Mouse (Mus musculus): ENCODE measurements at regions not wholly inside any gene's neighbourhood (a gene's known extent, or its start where the extent isn't known, plus 50 kb on each side); places are given as distances from the start of the nearest gene placed in this dataset.
"Not testable (repeated sequence)": the region's sequence is repeated elsewhere in the genome, so short reads cannot be mapped to it uniquely, and the experiment has no call there.

DNA sequence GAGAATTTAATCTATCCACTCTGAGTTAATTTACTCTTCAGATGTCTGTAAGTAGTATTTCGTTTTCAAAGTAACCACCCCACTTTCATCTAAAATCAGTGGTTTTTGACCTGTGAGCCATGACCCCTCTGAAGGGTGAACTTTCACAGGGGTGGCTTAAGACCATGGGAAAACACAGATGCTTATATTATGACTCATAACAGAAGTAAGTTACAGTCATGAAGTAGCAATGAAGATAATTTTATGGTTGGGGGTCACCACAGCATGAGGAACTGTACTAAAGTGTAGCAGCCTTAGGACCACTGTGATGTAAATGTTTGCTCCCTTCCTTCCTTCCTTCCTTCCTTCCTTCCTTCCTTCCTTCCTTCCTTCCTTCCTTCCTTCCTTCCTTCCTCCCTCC, 215.2 kb downstream of the Zfp619 start:
- no peak for DNase-seq (ENCODE audit: low read depth, low spot score)
- H3K9me3 ChIP-seq (replicated peaks; ENCODE audit: insufficient read depth, low read length), result no peaks in the 10 kb centered on the region
- no peaks in the 10 kb centered on the region for H3K4me1 ChIP-seq (ENCODE audit: control insufficient read depth in 1 of 2, insufficient read depth in 2 of 2, low read length in 2 of 2)
- no peaks in the 10 kb centered on the region for H3K36me3 ChIP-seq (ENCODE audit: control insufficient read depth in 1 of 2, insufficient read depth in 2 of 2, low read length in 2 of 2)
- H3K4me3 ChIP-seq (ENCODE audit: control insufficient read depth in 1 of 2, insufficient read depth in 1 of 2, low read depth in 2 of 2, low read length in 2 of 2), result no peak overlapping the region
- no peak for TF ChIP-seq ZKSCAN1 (IDR thresholded peaks at IDR 0.05; ENCODE audit: low read depth, low read length)
- no peak for TF ChIP-seq NELFE (IDR thresholded peaks at IDR 0.05; ENCODE audit: low read depth, low read length)
- no peak for TF ChIP-seq USF2 (IDR thresholded peaks at IDR 0.05; ENCODE audit: borderline replicate concordance in 1 of 2, insufficient read depth in 1 of 2, low read depth in 1 of 2, low read length in 2 of 2)
- no peak for TF ChIP-seq CHD2 (IDR thresholded peaks at IDR 0.05; ENCODE audit: low read length)
- no peak for TF ChIP-seq MXI1 (IDR thresholded peaks at IDR 0.05; ENCODE audit: low read depth, low read length)
- TF ChIP-seq JUND (IDR thresholded peaks at IDR 0.05; ENCODE audit: low read depth, low read length), result no peak
- TF ChIP-seq SMC3 (IDR thresholded peaks at IDR 0.05; ENCODE audit: low read depth, low read length), result no peak
- no peak for TF ChIP-seq ZC3H11A (IDR thresholded peaks at IDR 0.05; ENCODE audit: low read depth, low read length)
- TF ChIP-seq RAD21 (IDR thresholded peaks at IDR 0.05; ENCODE audit: low read depth, low read length), result no peak
- no peak for TF ChIP-seq TBP (IDR thresholded peaks at IDR 0.05; ENCODE audit: low read depth, low read length)
- TF ChIP-seq USF1 (IDR thresholded peaks at IDR 0.05; ENCODE audit: low read depth, low read length), result no peak
- no peak for TF ChIP-seq RCOR1 (IDR thresholded peaks at IDR 0.05; ENCODE audit: low read depth, low read length)
- TF ChIP-seq ZNF384 (IDR thresholded peaks at IDR 0.05; ENCODE audit: low read depth, low read length), result no peak
- H3K79me2 ChIP-seq (ENCODE audit: control insufficient read depth, insufficient read depth, low read length, poor library complexity), result no peaks in the 10 kb centered on the region
- no peak overlapping the region for H3K27ac ChIP-seq (ENCODE audit: control insufficient read depth, low read depth, low read length)
- H3K27me3 ChIP-seq (ENCODE audit: control insufficient read depth in 1 of 2, insufficient read depth in 2 of 2, low read length in 2 of 2), result no peaks in the 10 kb centered on the region
- no peak overlapping the region for H3K9ac ChIP-seq (ENCODE audit: control insufficient read depth, low read depth, low read length, poor library complexity, severe bottlenecking)

DNA sequence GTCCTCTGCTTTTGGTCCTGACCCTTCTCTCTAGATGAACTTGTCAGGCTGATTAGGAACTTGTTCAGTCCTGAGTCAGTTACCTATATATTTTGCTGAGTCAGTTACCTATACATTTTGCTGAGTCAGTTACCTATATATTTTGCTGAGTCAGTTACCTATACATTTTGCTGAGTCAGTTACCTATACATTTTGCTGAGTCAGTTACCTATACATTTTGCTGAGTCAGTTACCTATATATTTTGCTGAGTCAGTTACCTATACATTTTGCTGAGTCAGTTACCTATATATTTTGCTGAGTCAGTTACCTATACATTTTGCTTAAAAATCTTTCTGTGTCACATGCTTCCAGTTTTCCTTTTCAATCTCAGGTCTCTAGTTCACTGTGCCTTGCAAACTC, 230.8 kb downstream of the Zfp619 start:
- not testable (repeated sequence) for H3K27me3 ChIP-seq (ENCODE audit: control insufficient read depth in 1 of 2, insufficient read depth in 2 of 2, low read length in 2 of 2); H3K9me3 ChIP-seq (replicated peaks; ENCODE audit: insufficient read depth, low read length); DNase-seq (ENCODE audit: low read depth, low spot score); H3K4me1 ChIP-seq (ENCODE audit: control insufficient read depth in 1 of 2, insufficient read depth in 2 of 2, low read length in 2 of 2); H3K9ac ChIP-seq (ENCODE audit: control insufficient read depth, low read depth, low read length, poor library complexity, severe bottlenecking); H3K79me2 ChIP-seq (ENCODE audit: control insufficient read depth, insufficient read depth, low read length, poor library complexity); H3K4me3 ChIP-seq (ENCODE audit: control insufficient read depth in 1 of 2, insufficient read depth in 1 of 2, low read depth in 2 of 2, low read length in 2 of 2); H3K27ac ChIP-seq (ENCODE audit: control insufficient read depth, low read depth, low read length); H3K36me3 ChIP-seq (ENCODE audit: control insufficient read depth in 1 of 2, insufficient read depth in 2 of 2, low read length in 2 of 2)

DNA sequence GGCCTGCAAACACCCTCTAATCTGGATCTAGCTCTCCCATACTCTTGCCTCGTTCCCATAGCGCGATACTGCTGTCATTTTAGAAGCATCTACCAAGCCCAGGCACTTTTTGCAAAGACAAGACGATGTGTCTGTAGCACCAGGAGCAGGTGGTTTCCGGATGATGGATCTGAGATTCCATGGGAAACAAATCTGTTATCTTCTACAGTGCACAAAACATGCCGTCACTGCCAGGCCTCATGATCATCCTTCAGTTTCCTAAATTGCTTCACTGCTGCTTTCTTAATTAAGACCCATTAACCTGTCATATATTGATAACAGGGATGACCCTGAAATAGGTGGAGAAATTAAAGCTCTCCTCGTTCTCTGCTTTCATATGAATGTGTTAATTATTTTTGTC, 232.9 kb downstream of the Zfp619 start:
- Histone ChIP-seq H3K27ac (ENCODE audit: control insufficient read depth, low read depth, low read length) (no peak overlapping the region), H3K79me2 (ENCODE audit: control insufficient read depth, insufficient read depth, low read length, poor library complexity) (no peaks in the 10 kb centered on the region), H3K9me3 (replicated peaks; ENCODE audit: insufficient read depth, low read length) (no peaks in the 10 kb centered on the region), H3K36me3 (ENCODE audit: control insufficient read depth in 1 of 2, insufficient read depth in 2 of 2, low read length in 2 of 2) (no peaks in the 10 kb centered on the region), H3K4me3 (ENCODE audit: control insufficient read depth in 1 of 2, insufficient read depth in 1 of 2, low read depth in 2 of 2, low read length in 2 of 2) (no peak overlapping the region), H3K27me3 (ENCODE audit: control insufficient read depth in 1 of 2, insufficient read depth in 2 of 2, low read length in 2 of 2) (no peaks in the 10 kb centered on the region), H3K9ac (ENCODE audit: control insufficient read depth, low read depth, low read length, poor library complexity, severe bottlenecking) (no peak overlapping the region), H3K4me1 (ENCODE audit: control insufficient read depth in 1 of 2, insufficient read depth in 2 of 2, low read length in 2 of 2) (no peaks in the 10 kb centered on the region)
- no peak for DNase-seq (ENCODE audit: low read depth, low spot score)
- TF ChIP-seq GABPA (IDR thresholded peaks at IDR 0.05; ENCODE audit: low read depth, low read length) (no peak), ZC3H11A (IDR thresholded peaks at IDR 0.05; ENCODE audit: low read depth, low read length) (no peak), HCFC1 (IDR thresholded peaks at IDR 0.05; ENCODE audit: low read depth, low read length) (no peak), JUND (IDR thresholded peaks at IDR 0.05; ENCODE audit: low read depth, low read length) (no peak), NRF1 (IDR thresholded peaks at IDR 0.05; ENCODE audit: insufficient read depth, low read depth, low read length, poor library complexity, severe bottlenecking) (no peak), USF1 (IDR thresholded peaks at IDR 0.05; ENCODE audit: low read depth, low read length) (no peak), ZKSCAN1 (IDR thresholded peaks at IDR 0.05; ENCODE audit: low read depth, low read length) (no peak), SMC3 (IDR thresholded peaks at IDR 0.05; ENCODE audit: low read depth, low read length) (no peak), MEF2A (IDR thresholded peaks at IDR 0.05; ENCODE audit: extremely low read depth, insufficient replicate concordance, low read depth, low read length, poor library complexity, severe bottlenecking) (no peak), ELF1 (IDR thresholded peaks at IDR 0.05; ENCODE audit: low read depth, low read length) (no peak), POLR2AphosphoS2 (IDR thresholded peaks at IDR 0.05; ENCODE audit: low read length) (no peak), UBTF (IDR thresholded peaks at IDR 0.05; ENCODE audit: borderline replicate concordance, insufficient read depth, low read depth, low read length) (no peak)

Measured in MEL (cell line).